Mouse (Mus musculus): ENCODE data around the gene Esp1. TPM values are rescaled to one million over a fixed set of nuclear protein-coding genes. Genes with fewer than 3 reads are reported as not detected.

Esp1 gene
- total RNA-seq, 1 experiment: not detected

- DNase-seq (ENCODE audit: low read depth, low spot score): no peak
- Histone ChIP-seq H3K4me3 (ENCODE audit: insufficient read depth in 1 of 2, low read depth in 1 of 2, low read length in 2 of 2, poor library complexity in 1 of 2, severe bottlenecking in 1 of 2) (no peak overlapping the region), H3K27ac (ENCODE audit: insufficient read depth, low read depth, low read length, poor library complexity, severe bottlenecking) (no peak overlapping the region), H3K36me3 (ENCODE audit: control insufficient read depth, insufficient read depth, low read length, poor library complexity, severe bottlenecking) (no peaks in the 10 kb centered on the region), H3K9me3 (ENCODE audit: control insufficient read depth, insufficient read depth, low read depth, low read length) (no peaks in the 10 kb centered on the region), H3K4me1 (ENCODE audit: control insufficient read depth in 2 of 2, insufficient read depth in 2 of 2, low read length in 2 of 2, poor library complexity in 1 of 2) (no peaks in the 10 kb centered on the region), H3K9ac (ENCODE audit: insufficient read depth, low read depth, low read length, poor library complexity, severe bottlenecking) (no peak overlapping the region)
- TF ChIP-seq MAFK (IDR thresholded peaks at IDR 0.05; ENCODE audit: insufficient read depth, low read depth, low read length): no peak
- no peak for TF ChIP-seq ZC3H11A (IDR thresholded peaks at IDR 0.05; ENCODE audit: borderline replicate concordance, low read depth, low read length)
- TF ChIP-seq CHD2 (IDR thresholded peaks at IDR 0.05; ENCODE audit: low read depth, low read length): no peak
- TF ChIP-seq HCFC1 (IDR thresholded peaks at IDR 0.05; ENCODE audit: borderline replicate concordance, insufficient read depth, low read length): no peak
- TF ChIP-seq ZNF384 (IDR thresholded peaks at IDR 0.05; ENCODE audit: low read depth, low read length): no peak
- in situ Hi-C loops (cut with MboI; ENCODE audit: low sequenced_read_pairs in 2 of 2, unreplicated experiment in 2 of 2): no loop called here
Observed at GRCm38 (mm10) chr17:40763662-40764061, 36.7 kb downstream of the Esp1 start.

- in situ Hi-C loops (cut with MboI; ENCODE audit: low sequenced_read_pairs in 2 of 2, unreplicated experiment in 2 of 2): no loop called here
- H3K36me3 ChIP-seq (ENCODE audit: control insufficient read depth, insufficient read depth, low read length, poor library complexity, severe bottlenecking): no peaks in the 10 kb centered on the region
- H3K4me3 ChIP-seq (ENCODE audit: insufficient read depth in 1 of 2, low read depth in 1 of 2, low read length in 2 of 2, poor library complexity in 1 of 2, severe bottlenecking in 1 of 2): no peak overlapping the region
- H3K27ac ChIP-seq (ENCODE audit: insufficient read depth, low read depth, low read length, poor library complexity, severe bottlenecking): no peak overlapping the region
- no peak for DNase-seq (ENCODE audit: low read depth, low spot score)
- TF ChIP-seq ZC3H11A (IDR thresholded peaks at IDR 0.05; ENCODE audit: borderline replicate concordance, low read depth, low read length): no peak
- no peak for TF ChIP-seq MAFK (IDR thresholded peaks at IDR 0.05; ENCODE audit: insufficient read depth, low read depth, low read length)
- no peak for TF ChIP-seq CHD2 (IDR thresholded peaks at IDR 0.05; ENCODE audit: low read depth, low read length)
- TF ChIP-seq ZNF384 (IDR thresholded peaks at IDR 0.05; ENCODE audit: low read depth, low read length): no peak
- no peak for TF ChIP-seq HCFC1 (IDR thresholded peaks at IDR 0.05; ENCODE audit: borderline replicate concordance, insufficient read depth, low read length)
- H3K9ac ChIP-seq (ENCODE audit: insufficient read depth, low read depth, low read length, poor library complexity, severe bottlenecking): no peak overlapping the region
- no peaks in the 10 kb centered on the region for H3K9me3 ChIP-seq (ENCODE audit: control insufficient read depth, insufficient read depth, low read depth, low read length)
- no peaks in the 10 kb centered on the region for H3K4me1 ChIP-seq (ENCODE audit: control insufficient read depth in 2 of 2, insufficient read depth in 2 of 2, low read length in 2 of 2, poor library complexity in 1 of 2)
Observed at GRCm38 (mm10) chr17:40767120-40767519, 40.2 kb downstream of the Esp1 start.

Other genes starting within 250 kb of the Esp1 start
- not detected in 2 replicates for gene Esp8, start 207.1 kb upstream of the Esp1 start, total RNA-seq (2012; rRNA removed)
- gene Esp6, start 165.6 kb upstream of the Esp1 start, total RNA-seq (2012; rRNA removed): not detected in 2 replicates
- gene Esp4, start 128.5 kb upstream of the Esp1 start, total RNA-seq (2012; rRNA removed): not detected in 2 replicates
- not detected in 2 replicates for gene Esp3, start 95.0 kb upstream of the Esp1 start, total RNA-seq (2012; rRNA removed)
- gene Crisp2, start 79.9 kb downstream of the Esp1 start, total RNA-seq (2012; rRNA removed): not detected in 2 replicates
- not detected in 2 replicates for gene Rhag, start 84.0 kb downstream of the Esp1 start, total RNA-seq (2012; rRNA removed)
- 1.4 and 3.5 TPM in 2 replicates for gene 9130008F23Rik, start 153.4 kb downstream of the Esp1 start, total RNA-seq (2012; rRNA removed)
- gene Glyatl3, start 187.2 kb downstream of the Esp1 start, total RNA-seq (2012; rRNA removed): not detected in 2 replicates
- 58.0 and 76.3 TPM in 2 replicates for gene Mut, start 207.6 kb downstream of the Esp1 start, total RNA-seq (2012; rRNA removed)
- gene Cenpq, start 207.9 kb downstream of the Esp1 start, total RNA-seq (2012; rRNA removed): 11.8 and 13.7 TPM in 2 replicates

All from ES-E14 (cell line).